Mouse (Mus musculus) mesoderm, embryonic 11.5 days (tissue): ENCODE measurements around the gene Pard3b.
A peak's percentile ranks its signal among the peaks of the same experiment; 100 is the strongest.
"Not testable (repeated sequence)": the region's sequence is repeated elsewhere in the genome, so short reads cannot be mapped to it uniquely, and the experiment has no call there.

ENCODE experiments used
- DNase-seq: peaks from one replicate; pipeline ENCODE4 v3.0.0-alpha.2; 2012; ENCODE audit warnings: low read depth, low spot score

The Pard3b gene

GRCm38 (mm10) chr1:62565120-62565809, 926.6 kb downstream of the Pard3b start:
- DNase-seq: no peak

GRCm38 (mm10) chr1:62566596-62566995, 928.0 kb downstream of the Pard3b start:
- no peak for DNase-seq

- no peak for DNase-seq
Measured at GRCm38 (mm10) chr1:62576939-62577590, 938.4 kb downstream of the Pard3b start.

GRCm38 (mm10) chr1:62579024-62579765, 940.6 kb downstream of the Pard3b start:
- no peak for DNase-seq

- no peak for DNase-seq
Measured at GRCm38 (mm10) chr1:62580314-62580935, 941.8 kb downstream of the Pard3b start.

GRCm38 (mm10) chr1:62582476-62582875, 943.9 kb downstream of the Pard3b start:
- DNase-seq: no peak

GRCm38 (mm10) chr1:62587536-62587935, 948.9 kb downstream of the Pard3b start:
- DNase-seq: no peak

GRCm38 (mm10) chr1:62591296-62592031, 952.8 kb downstream of the Pard3b start:
- DNase-seq: peak; percentile 59

- no peak for DNase-seq
Measured at GRCm38 (mm10) chr1:62595401-62595800, 956.8 kb downstream of the Pard3b start.

GRCm38 (mm10) chr1:62597751-62598400, 959.3 kb downstream of the Pard3b start:
- DNase-seq: no peak

GRCm38 (mm10) chr1:62598551-62598950, 959.9 kb downstream of the Pard3b start:
- DNase-seq: no peak

GRCm38 (mm10) chr1:62604644-62605043, 966.0 kb downstream of the Pard3b start:
- not testable (repeated sequence) for DNase-seq

- peak; percentile 76 for DNase-seq
Measured at GRCm38 (mm10) chr1:62618109-62618665, 979.6 kb downstream of the Pard3b start.

GRCm38 (mm10) chr1:62619456-62619855, 980.8 kb downstream of the Pard3b start:
- no peak for DNase-seq

GRCm38 (mm10) chr1:62622447-62622846, 983.8 kb downstream of the Pard3b start:
- no peak for DNase-seq

- no peak for DNase-seq
Measured at GRCm38 (mm10) chr1:62624166-62624565, 985.5 kb downstream of the Pard3b start.

GRCm38 (mm10) chr1:62624836-62625235, 986.2 kb downstream of the Pard3b start:
- DNase-seq: no peak

- DNase-seq: no peak
Measured at GRCm38 (mm10) chr1:62625332-62625731, 986.7 kb downstream of the Pard3b start.

GRCm38 (mm10) chr1:62625819-62626505, 987.3 kb downstream of the Pard3b start:
- no peak for DNase-seq

- no peak for DNase-seq
Measured at GRCm38 (mm10) chr1:62629952-62630351, 991.3 kb downstream of the Pard3b start.
